Mouse (Mus musculus) left cerebral cortex, postnatal 10 days (tissue): ENCODE measurements at regions not wholly inside any gene's neighbourhood (a gene's known extent, or its start where the extent isn't known, plus 50 kb on each side); places are given as distances from the start of the nearest gene placed in this dataset.

Source experiments
- DNase-seq, 2 experiments: peaks; one replicate each; pipeline ENCODE4 v3.0.0; 2021 to 2022; ENCODE audit warnings: low spot score in 2 of 2, mixed read lengths in 1 of 2; ENCODE audit errors: extremely low spot score in 1 of 2
- intact Hi-C: fragments of 180-260 bp; cut with DNase I; formaldehyde crosslinking; loops from one replicate; pipeline ENCODE4 v1.15.1; 2025

GRCm38 (mm10) chr10:96828581-96829246 lies 211.9 kb downstream of the Btg1 start:
- no peak for DNase-seq

GRCm38 (mm10) chr10:96831071-96831470 lies 214.3 kb downstream of the Btg1 start:
- intact Hi-C loops = no loop called here
- DNase-seq = no peak

More at GRCm38 (mm10) chr10:96828581-96829246, 211.9 kb downstream of the Btg1 start:
- intact Hi-C loops = no loop called here

GRCm38 (mm10) chr10:96837230-96837629 lies 220.4 kb downstream of the Btg1 start:
- intact Hi-C loops = no loop called here

GRCm38 (mm10) chr10:96841128-96841527 lies 224.3 kb downstream of the Btg1 start:
- DNase-seq = no peak

More at GRCm38 (mm10) chr10:96837230-96837629, 220.4 kb downstream of the Btg1 start:
- DNase-seq = no peak

GRCm38 (mm10) chr10:96841956-96842355 lies 225.2 kb downstream of the Btg1 start:
- intact Hi-C loops = no loop called here
- DNase-seq = no peak

More at GRCm38 (mm10) chr10:96841128-96841527, 224.3 kb downstream of the Btg1 start:
- intact Hi-C loops = no loop called here

- DNase-seq = no peak
- intact Hi-C loops = no loop called here
These were observed 229.1 kb downstream of the Btg1 start for GRCm38 (mm10) chr10:96845906-96846305.

- intact Hi-C loops = no loop called here
These were observed 230.2 kb downstream of the Btg1 start for GRCm38 (mm10) chr10:96847028-96847427.

GRCm38 (mm10) chr10:96847433-96848165 lies 230.8 kb downstream of the Btg1 start:
- intact Hi-C loops = no loop called here
- no peak for DNase-seq

More at GRCm38 (mm10) chr10:96847028-96847427, 230.2 kb downstream of the Btg1 start:
- DNase-seq = no peak

- intact Hi-C loops = no loop called here
- no peak for DNase-seq
These were observed 231.7 kb downstream of the Btg1 start for GRCm38 (mm10) chr10:96848496-96848895.

- DNase-seq = no peak
- intact Hi-C loops = no loop called here
These were observed 243.6 kb downstream of the Btg1 start for GRCm38 (mm10) chr10:96860366-96860765.

GRCm38 (mm10) chr10:96863230-96863629 lies 246.4 kb downstream of the Btg1 start:
- intact Hi-C loops = no loop called here
- DNase-seq = no peak

- DNase-seq = no peak
- intact Hi-C loops = no loop called here
These were observed 249.7 kb downstream of the Btg1 start for GRCm38 (mm10) chr10:96866468-96866867.

GRCm38 (mm10) chr10:96871559-96872160 lies 254.9 kb downstream of the Btg1 start:
- intact Hi-C loops = no loop called here
- no peak for DNase-seq

- no peak for DNase-seq
- intact Hi-C loops = no loop called here
These were observed 257.8 kb downstream of the Btg1 start for GRCm38 (mm10) chr10:96874646-96875045.

- no peak for DNase-seq
These were observed 258.9 kb downstream of the Btg1 start for GRCm38 (mm10) chr10:96875676-96876075.

GRCm38 (mm10) chr10:96879425-96879824 lies 262.6 kb downstream of the Btg1 start:
- intact Hi-C loops = no loop called here
- DNase-seq = no peak

More at GRCm38 (mm10) chr10:96875676-96876075, 258.9 kb downstream of the Btg1 start:
- intact Hi-C loops = no loop called here

GRCm38 (mm10) chr10:96880771-96881170 lies 264.0 kb downstream of the Btg1 start:
- intact Hi-C loops = no loop called here
- DNase-seq = no peak

- intact Hi-C loops = no loop called here
- DNase-seq = no peak
These were observed 264.4 kb downstream of the Btg1 start for GRCm38 (mm10) chr10:96881212-96881611.

GRCm38 (mm10) chr10:96881660-96882059 lies 264.9 kb downstream of the Btg1 start:
- intact Hi-C loops = no loop called here
- no peak for DNase-seq

GRCm38 (mm10) chr10:96901150-96901549 lies 284.3 kb downstream of the Btg1 start:
- intact Hi-C loops = no loop called here
- no peak for DNase-seq
